Mouse (Mus musculus) frontal cortex, postnatal 25 days (tissue): Measurements from ENCODE around the gene Tsga10ip.

Source experiments
- DNase-seq, 2 experiments: peaks; one replicate each; pipeline ENCODE4 v3.0.0; 2022; ENCODE audit warnings: low spot score in 2 of 2

Tsga10ip gene

GRCm38 (mm10) chr19:5345297-5346131, 56.8 kb downstream of the Tsga10ip start:
- DNase-seq: no peak

GRCm38 (mm10) chr19:5341360-5341759, 61.0 kb downstream of the Tsga10ip start:
- no peak for DNase-seq
